Mouse (Mus musculus) lung, embryonic 14.5 days (tissue): Measurements from ENCODE around the gene Elane. TPM values are rescaled to one million over a fixed set of nuclear protein-coding genes. Genes with fewer than 3 reads are reported as not detected.

Source experiments
- ATAC-seq: fragments of 200-750 bp; cut with Nextera tagmentation; 2 replicates; pipeline ENCODE4 v1.8.0; 2017; ENCODE audit warnings: mild to moderate bottlenecking, moderate TSS enrichment, moderate library complexity; ENCODE audit not compliant: insufficient read depth
- DNase-seq: peaks from one replicate; pipeline ENCODE4 v3.0.0-alpha.2; 2015
- H3K27ac ChIP-seq: fragments of 300-500 bp; sonication (generic); 2 replicates; pipeline ENCODE4 v1.5.1; 2014; ENCODE audit warnings: low read depth, mild to moderate bottlenecking, moderate library complexity
- H3K27me3 ChIP-seq: fragments of 300-500 bp; sonication (generic); 2 replicates; pipeline ENCODE4 v1.6.1; 2014; ENCODE audit warnings: low read length, control low read depth; ENCODE audit not compliant: insufficient read depth
- H3K36me3 ChIP-seq: fragments of 300-500 bp; sonication (generic); 2 replicates; pipeline ENCODE4 v1.6.1; 2014; ENCODE audit warnings: control low read depth; ENCODE audit not compliant: insufficient read depth
- H3K4me1 ChIP-seq: fragments of 300-500 bp; sonication (generic); 2 replicates; pipeline ENCODE4 v1.6.1; 2014; ENCODE audit warnings: antibody characterized with exemption, control low read depth; ENCODE audit not compliant: insufficient read depth
- H3K4me2 ChIP-seq: fragments of 300-500 bp; sonication (generic); 2 replicates; pipeline ENCODE4 v1.6.1; 2014; ENCODE audit warnings: mild to moderate bottlenecking
- H3K4me3 ChIP-seq: fragments of 300-500 bp; sonication (generic); 2 replicates; pipeline ENCODE4 v1.5.1; 2014; ENCODE audit warnings: low read depth, low read length
- H3K9ac ChIP-seq: fragments of 300-500 bp; sonication (generic); 2 replicates; pipeline ENCODE4 v1.6.1; 2014
- H3K9me3 ChIP-seq: fragments of 300-500 bp; sonication (generic); 2 replicates; pipeline ENCODE4 v1.6.1; 2016; ENCODE audit warnings: low read depth, low read length, control low read depth
- CTCF ChIP-seq: IDR thresholded peaks from 2 replicates; pipeline ENCODE4 v1.5.1; 2016; ENCODE audit warnings: antibody characterized with exemption, low read depth
- WGBS: fragments of 180-500 bp; shearing (Covaris S2); extraction: QIAGEN DNeasy Blood & Tissue Kit; methylation state at CpG from one replicate; pipeline ENCODE4 v1.1.7; 2014; 5-methylcytosine and 5-hydroxymethylcytosine counted together
- polyA plus RNA-seq: library from polyadenylated mRNA; unstranded; fragments of >200 nt; fragmentation: Nextera tagmentation; extraction: Ambion mirVana; gene quantifications from 2 replicates; pipeline ENCODE4 v1.2.1, GENCODE M21; 2014

The Elane gene
- polyA plus RNA-seq = 0.18 and 0.26 TPM in 2 replicates

GRCm38 (mm10) chr10:79886054-79886453 is at the start of gene Elane:
Gene Elane, plus strand, starts transcription at chr10:79886247.
- Histone ChIP-seq H3K4me1 (peaks cover 8% of the 10 kb centered on the region; the same call in 1 of the 2 replicates), H3K9ac (no peak within 1 kb of the TSS), H3K4me2 (no peak within 1 kb of the TSS), H3K36me3 (no peaks in the 10 kb centered on the region), H3K9me3 (no peaks in the 10 kb centered on the region), H3K27ac (no peak within 1 kb of the TSS), H3K27me3 (0 out of 2 replicates have a peak, but pooled peaks cover 7% of the 10 kb centered on the region), H3K4me3 (no peak within 1 kb of the TSS)
- DNase-seq (no peak), ATAC-seq (no peak)
- no peak for TF ChIP-seq CTCF
- 80% methylated on average over 6 of the region's 6 CpGs for WGBS

- H3K36me3 ChIP-seq = no peaks in the 10 kb centered on the region
- no peaks in the 10 kb centered on the region for H3K27me3 ChIP-seq
- H3K9ac ChIP-seq = no peak overlapping the region
- 92% methylated on average over 3 of the region's 3 CpGs for WGBS
- no peak overlapping the region for H3K4me3 ChIP-seq
- no peak overlapping the region for H3K4me2 ChIP-seq
- no peaks in the 10 kb centered on the region for H3K9me3 ChIP-seq
- TF ChIP-seq CTCF = peak; percentile 42
- DNase-seq (no peak), ATAC-seq (no peak)
- no peaks in the 10 kb centered on the region for H3K4me1 ChIP-seq
- no peak overlapping the region for H3K27ac ChIP-seq
Measured at GRCm38 (mm10) chr10:79836918-79837317, 49.1 kb upstream of the Elane start.

- peaks cover 5% of the 10 kb centered on the region; the same call in 1 of the 2 replicates for H3K4me1 ChIP-seq
- no peaks in the 10 kb centered on the region for H3K36me3 ChIP-seq
- H3K4me3 ChIP-seq = no peak overlapping the region
- H3K27ac ChIP-seq = no peak overlapping the region
- no peaks in the 10 kb centered on the region for H3K9me3 ChIP-seq
- no peak overlapping the region for H3K4me2 ChIP-seq
- no peak for TF ChIP-seq CTCF
- no peak for DNase-seq
- WGBS = 48% methylated on average over 2 of the region's 2 CpGs
- H3K9ac ChIP-seq = no peak overlapping the region
- no peak for ATAC-seq
- H3K27me3 ChIP-seq = no peaks in the 10 kb centered on the region
Measured at GRCm38 (mm10) chr10:79838151-79838550, 47.9 kb upstream of the Elane start.

- H3K9ac ChIP-seq = no peak overlapping the region
- H3K4me2 ChIP-seq = peak overlapping the region; percentile 80
- H3K9me3 ChIP-seq = no peaks in the 10 kb centered on the region
- 84% methylated on average over 3 of the region's 3 CpGs for WGBS
- H3K27me3 ChIP-seq = no peaks in the 10 kb centered on the region
- 0 out of 2 replicates have a peak, but pooled peaks have one; percentile 5 for ATAC-seq
- no peaks in the 10 kb centered on the region for H3K36me3 ChIP-seq
- peak overlapping the region; percentile 94 for H3K27ac ChIP-seq
- no peak for TF ChIP-seq CTCF
- H3K4me3 ChIP-seq = no peak overlapping the region
- DNase-seq = no peak
- peaks cover 9% of the 10 kb centered on the region; the same call in 1 of the 2 replicates for H3K4me1 ChIP-seq
Measured at GRCm38 (mm10) chr10:79840091-79840490, 46.0 kb upstream of the Elane start.

GRCm38 (mm10) chr10:79840644-79841551 is 45.1 kb upstream of the Elane start:
- peak overlapping the region; percentile 38 for H3K4me3 ChIP-seq
- no peaks in the 10 kb centered on the region for H3K27me3 ChIP-seq
- DNase-seq (peak; percentile 91), ATAC-seq (peak; percentile 95)
- peaks cover 9% of the 10 kb centered on the region; the same call in 1 of the 2 replicates for H3K4me1 ChIP-seq
- peak overlapping the region; percentile 80 for H3K4me2 ChIP-seq
- WGBS = under 1% methylated on average over 24 of the region's 24 CpGs
- peak overlapping the region; percentile 59 for H3K9ac ChIP-seq
- H3K9me3 ChIP-seq = no peaks in the 10 kb centered on the region
- peak overlapping the region; percentile 94 for H3K27ac ChIP-seq
- peak; percentile 39; the same call in 1 of the 2 replicates for TF ChIP-seq CTCF
- H3K36me3 ChIP-seq = no peaks in the 10 kb centered on the region

GRCm38 (mm10) chr10:79842322-79842721 is 43.7 kb upstream of the Elane start:
- H3K9ac ChIP-seq = no peak overlapping the region
- TF ChIP-seq CTCF = no peak
- no peak for DNase-seq
- H3K4me3 ChIP-seq = no peak overlapping the region
- 59% methylated on average over 3 of the region's 3 CpGs for WGBS
- no peaks in the 10 kb centered on the region for H3K36me3 ChIP-seq
- H3K9me3 ChIP-seq = no peaks in the 10 kb centered on the region
- H3K4me1 ChIP-seq = peaks cover 9% of the 10 kb centered on the region; the same call in 1 of the 2 replicates
- ATAC-seq = no peak
- H3K27me3 ChIP-seq = no peaks in the 10 kb centered on the region
- H3K4me2 ChIP-seq = no peak overlapping the region
- peak overlapping the region; percentile 21; the same call in 1 of the 2 replicates for H3K27ac ChIP-seq

- Histone ChIP-seq H3K27ac (peak overlapping the region; percentile 36; the same call in 1 of the 2 replicates), H3K9ac (no peak overlapping the region), H3K36me3 (no peaks in the 10 kb centered on the region), H3K9me3 (no peaks in the 10 kb centered on the region), H3K4me3 (no peak overlapping the region), H3K27me3 (no peaks in the 10 kb centered on the region), H3K4me2 (peak overlapping the region; percentile 10; the same call in 1 of the 2 replicates), H3K4me1 (peaks cover 9% of the 10 kb centered on the region; the same call in 1 of the 2 replicates)
- TF ChIP-seq CTCF = no peak
- ATAC-seq = no peak
- DNase-seq = peak; percentile 88
- WGBS = 33% methylated on average over 6 of the region's 6 CpGs
Measured at GRCm38 (mm10) chr10:79843476-79843875, 42.6 kb upstream of the Elane start.
